Mouse (Mus musculus): Measurements from ENCODE around the gene Rpp25.

The Rpp25 gene

GRCm38 (mm10) chr9:57521056-57521911 lies 17.5 kb downstream of the Rpp25 start, which contains the start of gene Cox5a:
Gene Cox5a (plus strand): TSS chr9:57521274.
- DNase-seq = peak; percentile 92

GRCm38 (mm10) chr9:57522114-57522860 lies 18.5 kb downstream of the Rpp25 start:
- no peak for DNase-seq

- no peak for DNase-seq
Measured at GRCm38 (mm10) chr9:57522861-57523246, 19.0 kb downstream of the Rpp25 start.

GRCm38 (mm10) chr9:57523754-57524153 lies 19.9 kb downstream of the Rpp25 start:
- DNase-seq = no peak

- no peak for DNase-seq
Measured at GRCm38 (mm10) chr9:57524439-57524838, 20.6 kb downstream of the Rpp25 start.

- DNase-seq = no peak
Measured at GRCm38 (mm10) chr9:57525516-57525915, 21.7 kb downstream of the Rpp25 start.

- no peak for DNase-seq
Measured at GRCm38 (mm10) chr9:57526435-57526834, 22.6 kb downstream of the Rpp25 start.

- DNase-seq = no peak
Measured at GRCm38 (mm10) chr9:57531946-57532345, 28.1 kb downstream of the Rpp25 start.

- no peak for DNase-seq
Measured at GRCm38 (mm10) chr9:57536362-57536761, 32.5 kb downstream of the Rpp25 start.

- DNase-seq = peak; percentile 90
Measured at GRCm38 (mm10) chr9:57537044-57537727, 33.4 kb downstream of the Rpp25 start, which contains the start of gene Fam219b. Gene Fam219b (plus strand): TSS chr9:57537528.

GRCm38 (mm10) chr9:57537728-57538181 lies 33.9 kb downstream of the Rpp25 start:
- DNase-seq = no peak

GRCm38 (mm10) chr9:57539550-57539949 lies 35.7 kb downstream of the Rpp25 start:
- DNase-seq = no peak

- no peak for DNase-seq
Measured at GRCm38 (mm10) chr9:57541312-57541711, 37.5 kb downstream of the Rpp25 start.

GRCm38 (mm10) chr9:57543951-57544350 lies 40.1 kb downstream of the Rpp25 start:
- no peak for DNase-seq

GRCm38 (mm10) chr9:57547287-57547686 lies 43.5 kb downstream of the Rpp25 start:
- DNase-seq = no peak

GRCm38 (mm10) chr9:57547869-57548268 lies 44.0 kb downstream of the Rpp25 start:
- DNase-seq = no peak

- DNase-seq = no peak
Measured at GRCm38 (mm10) chr9:57549186-57549585, 45.4 kb downstream of the Rpp25 start.

GRCm38 (mm10) chr9:57550126-57550862 lies 46.5 kb downstream of the Rpp25 start:
- no peak for DNase-seq

GRCm38 (mm10) chr9:57552139-57552887 lies 48.5 kb downstream of the Rpp25 start, which contains the start of gene Mpi:
Gene Mpi (minus strand): TSS chr9:57552763.
- peak; percentile 69 for DNase-seq

- no peak for DNase-seq
Measured at GRCm38 (mm10) chr9:57553119-57553518, 49.3 kb downstream of the Rpp25 start.

- no peak for DNase-seq
Measured at GRCm38 (mm10) chr9:57554753-57555152, 50.9 kb downstream of the Rpp25 start.

Data from thymus, postnatal 14 days (tissue).